Mouse (Mus musculus): Measurements from ENCODE around the gene Mbtd1.

GRCm38 (mm10) chr11:93886411-93887079, 893 bp downstream of the Mbtd1 start:
- TF ChIP-seq POLR2A (IDR thresholded peaks at IDR 0.05; ENCODE audit: low read depth, low read length) (no peak), CTCF (IDR thresholded peaks at IDR 0.05; ENCODE audit: borderline replicate concordance, insufficient read depth, low read length) (no peak)
